Mouse (Mus musculus) erythroblast, embryonic 14.5 days (primary cell): ENCODE data around the gene Jam2.

Experiments used
- GATA1 ChIP-seq: IDR thresholded peaks from 2 replicates; pipeline ENCODE4 v1.6.1; 2012; ENCODE audit warnings: low read length, inconsistent platforms, mixed read lengths
- TAL1 ChIP-seq: IDR thresholded peaks from 3 replicates; pipeline ENCODE4 v1.6.1; 2012; ENCODE audit warnings: low read length, inconsistent platforms, mixed read lengths

DNA sequence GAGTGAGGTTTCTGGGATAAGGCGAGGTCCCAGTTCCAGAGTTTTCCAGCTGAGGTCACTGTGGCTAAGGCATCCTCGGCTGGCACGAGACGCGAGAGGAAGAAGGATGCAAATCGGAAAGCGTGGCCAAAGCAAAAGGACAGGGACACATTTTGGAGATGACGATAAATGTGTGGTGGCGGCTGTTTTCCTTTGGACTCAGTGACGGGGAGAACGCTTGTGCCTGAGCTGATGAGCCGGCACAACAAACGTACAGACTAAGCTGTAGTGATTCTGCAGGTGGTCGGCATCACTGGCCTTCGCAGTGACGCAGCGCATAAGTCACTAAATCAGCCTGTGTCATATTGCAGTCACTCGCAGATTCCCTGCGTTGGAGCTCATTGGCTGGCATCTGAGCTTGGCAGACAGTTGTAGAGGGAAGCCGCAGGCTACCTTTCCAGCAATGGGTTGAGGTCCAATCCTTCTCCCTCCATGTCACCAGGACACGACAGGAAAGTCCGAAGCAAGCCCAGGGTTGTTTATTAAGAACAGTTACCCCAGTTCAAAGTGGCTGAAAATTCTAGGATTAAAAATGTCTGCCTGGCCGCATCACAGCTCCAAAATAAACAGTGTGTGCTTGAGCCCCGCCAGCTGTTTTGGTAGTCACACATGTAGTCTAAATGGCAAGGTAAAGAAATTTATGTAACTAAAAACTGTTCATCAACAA lies 101.2 kb downstream of the Jam2 start:
- no peak for TF ChIP-seq TAL1
- TF ChIP-seq GATA1: no peak
